Mouse (Mus musculus) colon, adult 2 months (tissue): Measurements from ENCODE around the gene Gm21518. TPM values are rescaled to one million over a fixed set of nuclear protein-coding genes. Genes with fewer than 3 reads are reported as not detected.

Source experiments
- polyA plus RNA-seq: library from polyadenylated mRNA; depleted of rRNA; stranded (reverse); fragments of >200 nt; gene quantifications from 2 replicates; pipeline ENCODE4 v1.2.3, GENCODE M21; 2012; rRNA removed

Gm21518 gene
- not detected in 2 replicates for polyA plus RNA-seq

GRCm38 (mm10) chrY:62190566-62190965 lies at the start of gene Gm21518:
TSS of gene Gm21518 (plus strand) at chrY:62190866.

